Mouse (Mus musculus) ZHBTc4 (cell line): Measurements from ENCODE around the gene Zfp457.
"Not testable (repeated sequence)": the region's sequence is repeated elsewhere in the genome, so short reads cannot be mapped to it uniquely, and the experiment has no call there.

Source experiments
- DNase-seq: peaks from one replicate; pipeline ENCODE4 v3.0.0-alpha.2; 2011; ENCODE audit warnings: low read depth, low spot score

The Zfp457 gene

DNA sequence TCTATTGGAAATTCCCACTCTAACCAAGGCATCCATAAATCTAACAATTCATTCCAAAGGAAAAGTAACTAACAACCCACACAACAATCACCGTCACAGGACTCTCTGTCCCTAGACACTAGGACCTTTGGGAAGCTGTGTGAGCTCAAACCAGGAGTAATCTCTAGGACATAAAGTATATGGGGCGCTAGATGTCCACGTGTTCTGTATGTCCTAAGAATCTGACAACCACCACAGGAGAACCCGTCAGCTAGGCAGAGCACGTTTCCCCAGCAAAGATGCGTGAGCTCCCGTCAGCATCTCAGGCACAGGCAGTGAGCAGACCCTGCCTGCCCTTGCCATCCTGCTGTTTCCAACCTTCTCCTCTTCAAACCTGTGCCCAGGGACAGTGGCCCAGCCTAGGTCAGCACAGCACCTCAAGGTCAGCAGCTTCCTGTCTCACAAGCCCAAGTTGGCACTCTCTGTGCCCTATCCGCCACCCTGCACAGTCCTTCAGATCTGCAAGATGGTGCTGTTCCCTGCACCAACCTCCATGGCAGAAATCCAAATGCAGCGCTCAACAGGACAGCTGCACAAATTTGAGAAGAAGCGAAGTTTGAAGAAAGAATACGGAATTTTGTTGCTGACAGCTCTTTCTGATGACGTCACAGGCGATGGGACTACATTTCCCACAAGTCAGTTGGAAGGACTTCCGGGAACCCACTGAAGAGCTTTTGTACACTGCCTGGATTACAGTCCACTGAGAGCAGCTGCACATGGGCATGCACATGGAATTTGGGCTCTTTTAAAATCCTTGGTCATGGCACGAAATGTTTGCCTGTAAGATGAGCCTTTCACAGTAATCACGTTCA, at the start of gene Zfp457:
Zfp457 (minus strand) TSS at position 664 of the 851 bp plus-strand sequence.
- DNase-seq: peak; percentile 89

DNA sequence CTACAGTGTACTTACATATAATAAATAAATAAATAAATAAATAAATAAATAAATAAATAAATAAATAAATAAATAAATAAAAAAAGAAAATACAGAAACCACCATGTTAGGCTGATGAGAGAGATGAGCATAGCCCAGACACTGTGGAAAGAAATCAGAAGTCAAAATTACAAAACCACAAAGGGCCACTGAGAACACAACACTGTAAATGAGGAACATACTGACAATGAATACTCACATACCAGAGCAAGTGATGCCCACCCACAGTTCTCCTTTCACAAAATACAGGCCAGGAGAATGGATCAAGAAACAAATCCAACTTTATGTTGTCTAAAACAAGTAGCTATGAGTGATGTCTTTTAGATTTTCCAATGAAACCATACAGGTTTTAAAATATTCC, 45.6 kb upstream of the Zfp457 start:
- DNase-seq: no peak

DNA sequence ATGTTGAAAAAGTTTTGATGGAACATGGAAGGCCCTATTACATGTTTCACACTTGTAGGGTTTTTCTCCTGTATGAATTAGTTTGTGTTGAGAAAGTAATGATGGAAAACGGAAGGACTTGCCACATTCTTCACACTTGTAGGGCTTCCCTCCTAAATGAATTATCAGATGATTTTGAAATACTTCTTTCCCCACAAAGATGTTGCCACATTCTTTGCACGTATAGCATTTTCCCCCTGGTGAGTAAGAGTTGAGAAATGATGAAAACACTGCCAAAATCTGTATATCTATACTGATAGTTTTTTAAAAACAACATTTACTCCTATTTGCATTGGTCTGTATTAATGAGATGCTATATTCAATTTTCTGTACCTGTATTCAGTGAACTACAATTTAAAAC, 37.1 kb upstream of the Zfp457 start:
- DNase-seq: no peak

DNA sequence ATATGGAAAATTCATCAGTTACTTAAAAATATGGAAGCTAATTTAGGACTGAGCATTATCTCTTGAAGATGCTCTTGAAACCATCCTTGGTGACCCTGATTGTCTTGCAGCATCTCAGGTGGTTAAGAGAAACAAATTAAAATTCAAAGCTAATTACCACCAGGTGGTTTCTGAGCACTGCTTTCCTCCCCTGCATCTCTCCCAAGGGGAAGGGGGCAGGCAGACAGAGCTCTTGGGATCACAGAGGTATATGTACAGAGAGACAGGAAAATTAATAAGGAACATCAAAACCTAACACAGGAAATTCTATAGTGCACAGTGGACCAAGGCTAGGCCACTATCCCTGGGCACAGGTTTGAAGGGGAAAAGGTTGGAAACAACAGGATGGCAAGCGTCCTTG, 26.6 kb upstream of the Zfp457 start:
- DNase-seq: no peak

DNA sequence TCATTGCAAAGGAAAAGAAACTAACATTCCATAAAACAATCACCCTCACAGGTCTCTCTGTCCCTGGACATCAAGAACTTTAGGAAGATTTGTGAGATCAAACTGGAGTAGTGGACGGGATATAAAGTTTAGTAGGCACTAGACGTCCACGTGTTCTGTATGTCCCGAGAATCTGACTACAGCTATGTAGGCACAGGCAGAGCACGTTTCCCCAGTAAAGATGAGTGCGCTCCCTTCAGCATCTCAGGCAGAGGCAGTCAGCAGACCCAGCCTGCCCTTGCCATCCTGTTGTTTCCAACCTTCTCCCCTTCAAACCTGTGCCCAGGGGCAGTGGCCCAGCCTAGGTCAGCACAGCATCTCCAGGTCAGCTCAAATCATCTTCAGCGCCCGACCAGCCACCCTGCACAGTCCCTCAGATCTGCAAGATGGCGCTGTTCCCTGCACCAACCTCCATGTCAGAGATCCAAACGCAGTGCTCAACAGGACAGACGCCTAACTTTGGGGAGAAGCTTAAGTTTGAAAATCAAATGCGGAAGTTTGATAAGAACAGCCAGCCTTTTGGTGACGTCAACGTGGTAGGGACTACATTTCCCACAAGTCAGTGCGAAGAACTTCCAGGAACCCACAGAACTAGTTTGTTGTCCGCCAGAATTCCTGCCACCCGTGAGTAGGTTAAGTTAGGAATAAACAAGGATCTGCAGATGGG, 25.9 kb upstream of the Zfp457 start, which contains the start of gene Zfp595:
Zfp595 (minus strand) TSS at position 552 of the 706 bp plus-strand sequence.
- DNase-seq: peak; percentile 89

DNA sequence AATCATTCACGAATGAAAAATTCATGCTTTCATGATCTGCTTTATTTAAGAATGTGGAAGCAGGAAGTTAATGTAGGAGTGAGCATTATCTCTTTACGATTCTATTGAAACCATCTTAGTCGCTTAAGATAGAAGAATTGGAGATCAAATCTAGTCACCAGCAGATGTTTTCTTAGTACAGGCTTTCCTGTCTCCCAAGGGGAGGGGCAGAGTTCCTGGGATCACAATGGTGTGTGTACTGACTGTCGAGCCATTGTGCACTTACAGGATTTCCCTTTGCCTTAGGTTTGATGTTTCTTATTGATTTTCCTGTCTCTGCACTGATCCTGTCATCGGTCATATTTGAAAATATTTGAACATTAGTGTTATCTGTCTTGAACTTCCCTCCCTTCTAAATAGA, 433 bp upstream of the Zfp457 start:
- peak; percentile 10 for DNase-seq

DNA sequence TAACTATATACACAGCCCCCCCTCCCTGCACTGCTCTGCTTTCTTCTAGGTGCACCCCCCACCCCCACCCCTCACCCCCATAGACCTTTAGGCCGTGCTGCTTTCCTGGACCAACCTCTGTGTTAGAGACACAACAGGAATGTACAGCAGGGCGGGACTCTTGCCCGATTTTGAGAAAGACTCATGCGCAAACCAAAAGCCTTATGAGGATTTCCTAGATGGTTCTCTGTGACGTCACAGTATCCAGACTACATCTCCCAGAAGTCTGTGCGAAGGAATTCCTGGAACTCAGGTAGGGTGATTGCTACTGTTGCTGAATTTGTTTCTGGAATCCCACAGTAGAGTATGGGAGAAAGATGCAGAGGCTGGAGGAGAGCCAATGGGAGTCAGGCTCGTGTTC, 28.0 kb downstream of the Zfp457 start, which contains the start of gene Zfp458:
Zfp458 (minus strand) TSS at position 153 of the 400 bp plus-strand sequence.
- peak; percentile 84 for DNase-seq

DNA sequence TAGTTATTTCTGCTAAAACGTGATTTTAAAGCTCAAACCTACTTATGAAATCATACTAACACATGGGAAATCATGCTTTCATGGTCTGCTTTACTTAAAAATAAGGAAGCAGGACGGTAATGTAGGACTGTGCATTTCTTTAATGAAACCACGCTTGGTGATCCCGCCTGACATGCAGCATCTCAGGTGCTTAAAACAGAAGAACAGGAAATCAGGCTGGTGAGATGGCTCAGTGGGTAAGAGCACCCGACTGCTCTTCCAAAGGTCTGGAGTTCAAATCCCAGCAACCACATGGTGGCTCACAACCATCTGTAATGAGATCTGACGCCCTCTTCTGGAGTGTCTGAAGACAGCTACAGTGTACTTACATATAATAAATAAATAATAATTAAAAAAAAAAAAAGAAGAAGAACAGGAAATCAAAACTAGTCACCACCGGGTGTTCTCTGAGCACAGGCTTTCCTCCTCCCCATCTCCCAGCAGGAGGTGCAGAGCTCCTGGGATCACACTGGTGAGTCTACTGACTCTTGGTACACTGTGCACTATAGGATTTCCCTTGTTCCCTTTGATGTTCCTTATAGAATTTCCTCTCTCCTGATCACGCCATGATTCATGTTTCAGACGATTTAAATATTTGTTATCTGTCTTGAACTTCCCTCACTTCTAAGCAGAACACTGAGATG, 36.8 kb downstream of the Zfp457 start:
- not testable (repeated sequence) for DNase-seq

DNA sequence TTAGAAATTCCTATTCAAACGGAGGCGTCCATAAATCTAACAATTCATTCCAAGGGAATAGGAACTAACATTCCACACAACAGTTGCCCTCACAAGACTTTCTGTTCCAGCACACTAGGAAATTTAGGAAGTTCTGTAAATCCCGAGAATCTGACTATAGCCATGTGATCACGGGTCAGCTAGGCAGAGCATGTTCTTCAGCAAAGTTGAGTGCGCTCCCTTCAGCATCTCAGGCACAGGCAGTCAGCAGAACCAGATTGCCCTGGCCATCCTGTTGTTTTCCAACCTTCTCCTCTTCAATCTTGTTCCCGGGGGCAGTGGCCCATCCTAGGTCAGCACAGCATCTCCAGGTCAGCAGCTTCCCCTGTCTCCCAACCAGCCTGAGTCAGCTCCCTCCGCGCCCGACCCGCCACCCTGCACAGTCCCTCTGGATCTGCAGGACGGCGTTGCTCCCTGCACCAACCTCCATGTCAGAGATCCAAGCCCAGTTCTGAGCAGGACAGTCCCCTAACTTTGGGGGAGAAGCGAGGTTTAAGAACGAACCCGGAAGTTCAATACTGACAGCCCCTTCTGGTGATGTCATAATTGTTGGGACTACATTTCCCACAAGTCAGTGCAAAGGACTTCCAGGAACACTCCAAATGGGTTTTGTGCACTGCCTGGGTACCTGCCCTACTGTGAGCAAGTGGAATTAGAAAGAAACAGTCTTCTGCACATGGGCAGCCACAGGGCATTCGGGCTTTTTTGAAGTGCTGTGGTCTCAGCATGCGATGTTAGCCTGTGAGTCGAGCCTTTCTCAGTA, 37.5 kb downstream of the Zfp457 start:
- peak; percentile 86 for DNase-seq
